ENCODE assay signal across 10 mouse cellular contexts in the genomic region with DNA sequence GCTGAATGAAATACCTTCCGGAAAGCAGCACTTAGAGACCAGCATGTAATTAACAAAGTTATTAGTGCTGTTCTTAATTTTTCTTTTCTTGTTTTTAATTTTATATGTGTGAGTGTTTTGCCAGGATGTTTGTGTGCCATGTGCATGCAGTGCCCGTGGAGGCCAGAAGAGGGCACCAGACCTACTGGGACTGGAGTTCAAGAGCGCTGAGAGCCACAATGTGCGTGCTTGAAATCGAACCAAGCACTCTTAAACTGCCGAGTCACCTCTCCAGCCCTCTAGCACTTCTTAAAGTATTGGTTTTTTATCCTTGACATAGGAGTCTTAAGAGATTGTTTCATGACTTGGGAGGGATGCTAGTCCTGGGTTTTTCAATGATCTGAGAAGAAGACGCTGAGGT. TPM values are rescaled to one million over a fixed set of nuclear protein-coding genes. Genes with fewer than 3 reads are reported as not detected.
DNase-seq lines count a peak whose midpoint lies in the region; ATAC-seq and TF ChIP-seq lines count a peak whose summit lies in the region.
"Had no signal": no experiment of that assay in that cellular context is flagged by ENCODE, and none has a peak within 500 bp of the region (broad histone marks: within the 10 kb centered on the region; RNA-seq: fewer than 3 reads in every experiment).

No protein-coding gene starts in this region.

- H3K9ac ChIP-seq in kidney, embryonic 16.5 days (replicated peaks; ENCODE audit: low read length), result no peak overlapping the region
- H3K9ac ChIP-seq in liver, postnatal 0 days (replicated peaks), result no peak overlapping the region
- H3K9ac ChIP-seq: heart, embryonic 12.5 days; neural tube, embryonic 13.5 days had no signal

- no peaks in the 10 kb centered on the region for H3K4me1 ChIP-seq in kidney, embryonic 16.5 days (ENCODE audit: insufficient read depth, low read length)
- no peaks in the 10 kb centered on the region for H3K4me1 ChIP-seq in G1E (ENCODE audit: insufficient read depth, low read depth, low read length)
- no peaks in the 10 kb centered on the region for H3K4me1 ChIP-seq in liver, postnatal 0 days (ENCODE audit: insufficient read depth)
- H3K4me1 ChIP-seq: heart, embryonic 12.5 days had no signal

- H3K36me3 ChIP-seq in kidney, embryonic 16.5 days (ENCODE audit: insufficient read depth, low read length), result no peaks in the 10 kb centered on the region
- H3K36me3 ChIP-seq in G1E (replicated peaks), result no peaks in the 10 kb centered on the region
- no peaks in the 10 kb centered on the region for H3K36me3 ChIP-seq in liver, postnatal 0 days (replicated peaks; ENCODE audit: insufficient read depth, low read length)
- H3K36me3 ChIP-seq: heart, embryonic 12.5 days; neural tube, embryonic 13.5 days had no signal

- no peak overlapping the region for H3K4me2 ChIP-seq in kidney, embryonic 16.5 days (replicated peaks; ENCODE audit: low read depth, low read length)
- no peak overlapping the region for H3K4me2 ChIP-seq in liver, postnatal 0 days (ENCODE audit: low read depth, low read length)
- H3K4me2 ChIP-seq: heart, embryonic 12.5 days; neural tube, embryonic 13.5 days had no signal

- no peak overlapping the region for H3K4me3 ChIP-seq in kidney, embryonic 16.5 days (ENCODE audit: low read length)
- no peak overlapping the region for H3K4me3 ChIP-seq in G1E (ENCODE audit: low read depth, low read length)
- H3K4me3 ChIP-seq in liver, postnatal 0 days (ENCODE audit: low read depth, low read length), result no peak overlapping the region
- H3K4me3 ChIP-seq: heart, embryonic 12.5 days; neural tube, embryonic 13.5 days had no signal

- 89% methylated on average over 7 of the region's 7 CpGs for WGBS in kidney, embryonic 16.5 days
- WGBS in liver, postnatal 0 days (ENCODE audit: insufficient replicate concordance), result 82% methylated on average over 7 of the region's 7 CpGs

- no peak for ATAC-seq in kidney, embryonic 16.5 days (ENCODE audit: low FRiP score, low TSS enrichment)
- ATAC-seq in G1E (ENCODE audit: extremely low read depth, insufficient number of reproducible peaks, low FRiP score, poor library complexity, severe bottlenecking), result no peak
- no peak for ATAC-seq in liver, postnatal 0 days

- peak; percentile 19 for DNase-seq in kidney, postnatal 10 days
- peak; percentile 48 to 52 for DNase-seq in B cell, adult 2 months
- DNase-seq in G1E (ENCODE audit: low spot score), result no peak
- DNase-seq in liver, postnatal 0 days, result peak; percentile 22
- no peak for DNase-seq in spleen, adult 12 weeks (ENCODE audit: low spot score)
- DNase-seq in natural killer cell, adult 2 months (ENCODE audit: low spot score in 2 of 2), result no peak
- DNase-seq in retina, postnatal 1 day, result no peak

- no peak for TF ChIP-seq EP300 in liver, postnatal 0 days (IDR thresholded peaks at IDR 0.05; ENCODE audit: low read depth)

- peak; percentile 36 for TF ChIP-seq CTCF in G1E (IDR thresholded peaks at IDR 0.05; ENCODE audit: low read depth, low read length)
- peak; percentile 61 for TF ChIP-seq CTCF in liver, postnatal 0 days (IDR thresholded peaks at IDR 0.05; ENCODE audit: low read depth)

- H3K27me3 ChIP-seq in kidney, embryonic 16.5 days (ENCODE audit: insufficient read depth, low read length), result no peaks in the 10 kb centered on the region
- H3K27me3 ChIP-seq in G1E (ENCODE audit: insufficient read depth, low read length), result no peaks in the 10 kb centered on the region
- no peaks in the 10 kb centered on the region for H3K27me3 ChIP-seq in liver, postnatal 0 days (ENCODE audit: insufficient read depth, low read length)
- H3K27me3 ChIP-seq: heart, embryonic 12.5 days; neural tube, embryonic 13.5 days had no signal

- H3K27ac ChIP-seq in kidney, embryonic 16.5 days (ENCODE audit: low read length), result no peak overlapping the region
- no peak overlapping the region for H3K27ac ChIP-seq in liver, postnatal 0 days (ENCODE audit: low read depth)
- H3K27ac ChIP-seq: neural tube, embryonic 13.5 days had no signal

- H3K9me3 ChIP-seq in kidney, embryonic 16.5 days (ENCODE audit: low read length), result no peaks in the 10 kb centered on the region; the same call in 1 of the 2 replicates
- no peaks in the 10 kb centered on the region for H3K9me3 ChIP-seq in G1E (replicated peaks)
- no peaks in the 10 kb centered on the region for H3K9me3 ChIP-seq in liver, postnatal 0 days (ENCODE audit: low read length)
- H3K9me3 ChIP-seq: heart, embryonic 12.5 days; neural tube, embryonic 13.5 days had no signal

RNA-seq across cellular contexts. Expression of a gene that starts 26.6 kb away (rescaled TPM):
- polyA plus RNA-seq in kidney, embryonic 16.5 days (2015; fragmentation: Nextera tagmentation; extraction: Ambion mirVana), result 14.6 and 14.9 TPM in 2 replicates
- total RNA-seq in G1E (2014; fragmentation: Nextera tagmentation) (not detected in 2 replicates), G1E (2017) (0.06 TPM in 1 of 2 replicates, not detected in the other)
- polyA plus RNA-seq in G1E (2012), result not detected in 2 replicates
- 0.12 and 0.19 TPM in 2 replicates for polyA plus RNA-seq in liver, postnatal 0 days (2015; fragmentation: Nextera tagmentation; extraction: Ambion mirVana)

RNA-seq across cellular contexts. Expression of a gene that starts 38.2 kb away (rescaled TPM):
- 26.4 and 27.8 TPM in 2 replicates for polyA plus RNA-seq in kidney, embryonic 16.5 days (2015; fragmentation: Nextera tagmentation; extraction: Ambion mirVana)
- total RNA-seq in G1E (2014; fragmentation: Nextera tagmentation) (0.15 TPM in 1 of 2 replicates, not detected in the other), G1E (2017) (0.49 and 0.64 TPM in 2 replicates)
- polyA plus RNA-seq in G1E (2012), result 0.10 and 0.14 TPM in 2 replicates
- 5.4 and 7.4 TPM in 2 replicates for polyA plus RNA-seq in liver, postnatal 0 days (2015; fragmentation: Nextera tagmentation; extraction: Ambion mirVana)

Comparison
In these comparisons a context has a peak if more than half of its experiments do, and no peak if none do; other contexts are left out.
1. DNase-seq: peak in kidney, postnatal 10 days (single experiment), B cell, adult 2 months (2 of 2) and liver, postnatal 0 days (single experiment); none in G1E (single experiment), spleen, adult 12 weeks (single experiment), natural killer cell, adult 2 months (0 of 2) and retina, postnatal 1 day (single experiment).
2. RNA of a gene that starts 26.6 kb away (polyA plus RNA-seq): 14.6 to 14.9 TPM in kidney, embryonic 16.5 days; 0.12 to 0.19 TPM in liver, postnatal 0 days and not detected in G1E; every median in the first group is over 10 times any median in the second.